Mouse (Mus musculus) neural tube, postnatal 0 days (tissue): Measurements from ENCODE around the gene Olfr568. TPM values are rescaled to one million over a fixed set of nuclear protein-coding genes. Genes with fewer than 3 reads are reported as not detected.

Experiments
- polyA plus RNA-seq: library from polyadenylated mRNA; unstranded; fragments of >200 nt; fragmentation: Nextera tagmentation; extraction: Ambion mirVana; gene quantifications from 2 replicates; pipeline ENCODE4 v1.2.1, GENCODE M21; 2015

The Olfr568 gene
- polyA plus RNA-seq: not detected in 2 replicates

DNA sequence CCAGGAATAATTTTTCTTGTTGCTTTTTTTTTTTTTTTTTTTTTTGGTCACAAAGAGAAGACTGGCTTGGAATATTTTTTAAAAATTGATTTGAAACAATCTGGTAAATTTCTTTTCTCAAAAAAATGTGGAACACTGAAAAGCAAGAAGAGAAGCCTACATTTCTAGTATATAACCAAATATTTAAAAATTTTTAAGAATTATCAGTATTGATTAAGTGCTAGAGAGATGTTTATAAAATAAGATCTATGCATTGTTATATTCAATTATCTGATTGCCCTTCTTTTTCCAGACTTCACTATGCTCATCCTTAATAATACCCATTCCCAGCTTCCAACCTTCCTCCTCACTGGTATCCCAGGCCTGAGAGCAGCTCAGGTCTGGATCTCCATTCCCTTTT lies at the start of gene Olfr568:
Gene Olfr568, plus strand, starts transcription at position 301 of the 400 bp plus-strand sequence.

GRCm38 (mm10) chr7:102858665-102859064 lies 18.3 kb upstream of the Olfr568 start, which contains the start of gene Olfr566:
Olfr566 (minus strand) TSS chr7:102858765.

DNA sequence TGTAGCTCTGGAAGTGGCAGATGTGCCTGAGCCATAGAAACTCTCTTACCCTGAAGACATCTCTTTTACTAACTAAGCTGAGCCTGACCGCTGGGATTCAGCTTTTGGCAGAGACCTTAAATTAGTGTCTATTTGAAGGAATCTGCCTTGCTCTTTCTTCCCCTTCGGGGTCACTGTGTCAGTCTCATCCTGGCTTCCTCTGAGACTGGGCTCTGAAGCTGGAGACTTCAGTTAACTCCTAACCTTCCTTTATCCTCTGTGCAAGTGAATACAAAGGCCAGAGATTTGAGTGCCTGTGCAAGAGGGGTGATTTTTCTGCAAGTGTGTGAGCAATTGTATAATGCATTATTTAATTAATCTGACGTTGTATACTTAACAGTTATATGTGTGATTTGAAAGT lies 13.9 kb downstream of the Olfr568 start, which contains the start of gene Olfr569:
Gene Olfr569, minus strand, starts transcription at position 101 of the 400 bp plus-strand sequence.

DNA sequence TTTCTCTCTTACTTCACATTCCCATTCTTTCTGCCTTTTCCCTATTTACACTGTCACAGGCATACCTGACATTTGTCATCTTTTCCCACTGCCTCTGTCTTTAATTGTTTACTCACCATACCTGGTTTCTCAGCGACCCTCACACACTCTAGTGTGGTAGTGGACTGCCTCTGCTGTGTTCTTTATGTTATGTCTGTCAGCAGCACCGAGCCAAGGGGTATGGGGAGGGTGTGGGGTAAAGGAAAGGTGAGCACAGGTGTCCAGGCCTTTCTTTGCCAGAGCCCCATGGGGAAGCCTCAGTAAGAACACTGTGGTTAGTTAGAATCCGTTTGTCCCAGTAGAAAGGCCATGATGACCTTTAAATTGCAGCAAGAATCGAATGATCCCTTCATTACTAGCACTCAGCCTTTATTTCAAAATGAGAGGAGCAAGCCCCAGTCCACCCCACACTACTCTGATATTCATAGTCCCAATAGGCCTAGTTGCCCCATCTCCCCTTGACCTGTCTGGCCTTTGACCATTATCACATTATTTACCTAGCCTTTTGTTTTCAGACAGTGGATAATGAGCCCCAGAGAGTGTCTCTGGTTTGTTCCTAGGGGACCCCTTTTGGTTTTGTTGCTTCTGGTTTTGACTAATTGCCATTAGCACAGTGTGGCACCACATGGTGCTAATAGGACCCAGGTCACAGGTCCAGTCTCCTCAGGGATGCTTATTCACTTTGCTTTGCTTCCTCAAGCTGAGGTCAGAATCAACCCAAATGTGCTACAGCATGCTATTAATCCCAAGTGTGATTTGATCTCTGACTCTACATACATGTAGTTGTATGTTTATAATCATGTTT lies 40.3 kb downstream of the Olfr568 start, which contains the start of gene Olfr571:
Gene Olfr571, minus strand, starts transcription at position 505 of the 844 bp plus-strand sequence.

GRCm38 (mm10) chr7:102924109-102924508 lies 47.2 kb downstream of the Olfr568 start, which contains the start of gene Olfr572:
Olfr572 (plus strand) TSS chr7:102924409.

Other genes starting within 250 kb of the Olfr568 start
- not detected in 2 replicates for gene Olfr554, start 238.7 kb upstream of the Olfr568 start, polyA plus RNA-seq
- gene Olfr555, start 218.3 kb upstream of the Olfr568 start, polyA plus RNA-seq: not detected in 2 replicates
- gene Olfr556, start 212.2 kb upstream of the Olfr568 start, polyA plus RNA-seq: not detected in 2 replicates
- 5.5 and 9.0 TPM in 2 replicates for gene Trim68, start 189.8 kb upstream of the Olfr568 start, polyA plus RNA-seq
- gene Olfr557, start 181.2 kb upstream of the Olfr568 start, polyA plus RNA-seq: not detected in 2 replicates
- 0.17 and 0.25 TPM in 2 replicates for gene Olfr558, start 174.9 kb upstream of the Olfr568 start, polyA plus RNA-seq
- not detected in 2 replicates for gene Olfr33, start 158.1 kb upstream of the Olfr568 start, polyA plus RNA-seq
- gene Olfr559, start 149.6 kb upstream of the Olfr568 start, polyA plus RNA-seq: not detected in 2 replicates
- not detected in 2 replicates for gene Olfr560, start 117.8 kb upstream of the Olfr568 start, polyA plus RNA-seq
- 0.12 and 0.17 TPM in 2 replicates for gene Olfr78, start 117.7 kb upstream of the Olfr568 start, polyA plus RNA-seq
- not detected in 2 replicates for gene Olfr561, start 105.9 kb upstream of the Olfr568 start, polyA plus RNA-seq
- gene Olfr564, start 73.6 kb upstream of the Olfr568 start, polyA plus RNA-seq: not detected in 2 replicates
- not detected in 2 replicates for gene Olfr566, start 18.4 kb upstream of the Olfr568 start, polyA plus RNA-seq
- not detected in 2 replicates for gene Olfr569, start 13.8 kb downstream of the Olfr568 start, polyA plus RNA-seq
- not detected in 2 replicates for gene Olfr570, start 17.5 kb downstream of the Olfr568 start, polyA plus RNA-seq
- not detected in 2 replicates for gene Olfr571, start 40.4 kb downstream of the Olfr568 start, polyA plus RNA-seq
- not detected in 2 replicates for gene Olfr572, start 47.3 kb downstream of the Olfr568 start, polyA plus RNA-seq
- not detected in 2 replicates for gene Olfr573-ps1, start 65.5 kb downstream of the Olfr568 start, polyA plus RNA-seq
- not detected in 2 replicates for gene Olfr574, start 71.3 kb downstream of the Olfr568 start, polyA plus RNA-seq
- not detected in 2 replicates for gene Olfr575, start 81.7 kb downstream of the Olfr568 start, polyA plus RNA-seq
- not detected in 2 replicates for gene Olfr576, start 85.5 kb downstream of the Olfr568 start, polyA plus RNA-seq
- gene Olfr577, start 98.8 kb downstream of the Olfr568 start, polyA plus RNA-seq: not detected in 2 replicates
- gene Olfr578, start 112.2 kb downstream of the Olfr568 start, polyA plus RNA-seq: not detected in 2 replicates
- not detected in 2 replicates for gene Olfr582, start 160.9 kb downstream of the Olfr568 start, polyA plus RNA-seq
- not detected in 2 replicates for gene Olfr583, start 174.2 kb downstream of the Olfr568 start, polyA plus RNA-seq
- gene Olfr584, start 204.8 kb downstream of the Olfr568 start, polyA plus RNA-seq: not detected in 2 replicates
- gene Olfr585, start 220.6 kb downstream of the Olfr568 start, polyA plus RNA-seq: not detected in 2 replicates
- gene Olfr586, start 248.5 kb downstream of the Olfr568 start, polyA plus RNA-seq: not detected in 2 replicates